ENCODE assay signal across 22 mouse cellular contexts in genomic region chr17:49226016-49226400, GRCm38 (mm10).
DNase-seq lines count a peak whose midpoint lies in the region; ATAC-seq and TF ChIP-seq lines count a peak whose summit lies in the region.
"Had no signal": no experiment of that assay in that cellular context is flagged by ENCODE, and none has a peak within 500 bp of the region (broad histone marks: within the 10 kb centered on the region; RNA-seq: fewer than 3 reads in every experiment).

No protein-coding gene starts in this region.

- H3K27me3 ChIP-seq in heart, embryonic 16.5 days (ENCODE audit: control insufficient read depth, insufficient read depth, low read length) = no peaks in the 10 kb centered on the region
- no peaks in the 10 kb centered on the region for H3K27me3 ChIP-seq in lung, embryonic 14.5 days (ENCODE audit: insufficient read depth, low read length)
- H3K27me3 ChIP-seq in stomach, embryonic 16.5 days (ENCODE audit: control insufficient read depth, insufficient read depth, low read length) = no peaks in the 10 kb centered on the region
- no peaks in the 10 kb centered on the region for H3K27me3 ChIP-seq in embryonic facial prominence, embryonic 10.5 days (replicated peaks; ENCODE audit: low read depth, poor library complexity, severe bottlenecking)
- H3K27me3 ChIP-seq: liver, embryonic 15.5 days had no signal

- ATAC-seq in heart, embryonic 16.5 days (replicated peaks; ENCODE audit: extremely low read depth, insufficient read depth, low FRiP score) = no peak; the same call in 1 of the 2 replicates
- ATAC-seq in lung, embryonic 14.5 days (ENCODE audit: insufficient read depth) = no peak
- ATAC-seq in stomach, embryonic 16.5 days (ENCODE audit: insufficient read depth, low FRiP score) = no peak
- ATAC-seq: activated CD4-positive, CD25-positive, alpha-beta regulatory T cell, adult 4 months; forebrain, embryonic 16.5 days had no signal

- H3K4me3 ChIP-seq in heart, embryonic 16.5 days (ENCODE audit: low read length) = no peak overlapping the region
- H3K4me3 ChIP-seq in lung, embryonic 14.5 days (ENCODE audit: low read depth, low read length) = no peak overlapping the region
- no peak overlapping the region for H3K4me3 ChIP-seq in stomach, embryonic 16.5 days (replicated peaks; ENCODE audit: low read length)
- H3K4me3 ChIP-seq in embryonic facial prominence, embryonic 10.5 days = no peak overlapping the region
- H3K4me3 ChIP-seq: forebrain, embryonic 10.5 days; hindbrain, embryonic 13.5 days; left cerebral cortex, adult 2 months; liver, embryonic 15.5 days had no signal

- H3K9me3 ChIP-seq in heart, embryonic 16.5 days (replicated peaks; ENCODE audit: control insufficient read depth, low read length) = no peaks in the 10 kb centered on the region; the same call in 1 of the 2 replicates
- no peaks in the 10 kb centered on the region for H3K9me3 ChIP-seq in lung, embryonic 14.5 days (ENCODE audit: low read depth, low read length)
- no peaks in the 10 kb centered on the region for H3K9me3 ChIP-seq in stomach, embryonic 16.5 days (replicated peaks; ENCODE audit: control insufficient read depth, low read length)
- no peaks in the 10 kb centered on the region for H3K9me3 ChIP-seq in embryonic facial prominence, embryonic 10.5 days
- H3K9me3 ChIP-seq: forebrain, embryonic 10.5 days; hindbrain, embryonic 13.5 days; liver, embryonic 15.5 days had no signal

- no peak overlapping the region for H3K4me2 ChIP-seq in heart, embryonic 16.5 days (ENCODE audit: low read depth, low read length)
- no peak overlapping the region for H3K4me2 ChIP-seq in lung, embryonic 14.5 days
- H3K4me2 ChIP-seq in stomach, embryonic 16.5 days (ENCODE audit: low read depth, low read length) = no peak overlapping the region
- H3K4me2 ChIP-seq: hindbrain, embryonic 13.5 days; liver, embryonic 15.5 days; midbrain, embryonic 11.5 days had no signal

- no peaks in the 10 kb centered on the region for H3K36me3 ChIP-seq in heart, embryonic 16.5 days (ENCODE audit: control insufficient read depth, insufficient read depth)
- H3K36me3 ChIP-seq in lung, embryonic 14.5 days (ENCODE audit: insufficient read depth) = no peaks in the 10 kb centered on the region
- no peaks in the 10 kb centered on the region for H3K36me3 ChIP-seq in stomach, embryonic 16.5 days (ENCODE audit: control insufficient read depth, insufficient read depth, low read length)
- H3K36me3 ChIP-seq in embryonic facial prominence, embryonic 10.5 days (replicated peaks) = no peaks in the 10 kb centered on the region
- H3K36me3 ChIP-seq: forebrain, embryonic 10.5 days; hindbrain, embryonic 13.5 days; liver, embryonic 15.5 days had no signal

- no peak overlapping the region for H3K9ac ChIP-seq in heart, embryonic 16.5 days (ENCODE audit: low read length)
- H3K9ac ChIP-seq in lung, embryonic 14.5 days = no peak overlapping the region
- H3K9ac ChIP-seq in stomach, embryonic 16.5 days (ENCODE audit: low read length) = no peak overlapping the region
- H3K9ac ChIP-seq: hindbrain, embryonic 13.5 days; liver, embryonic 15.5 days had no signal

- peaks cover 13% of the 10 kb centered on the region for H3K4me1 ChIP-seq in heart, embryonic 16.5 days (ENCODE audit: control insufficient read depth, insufficient read depth, low read length)
- peaks cover 3% of the 10 kb centered on the region; the same call in 1 of the 2 replicates for H3K4me1 ChIP-seq in lung, embryonic 14.5 days (ENCODE audit: insufficient read depth)
- peaks cover 12% of the 10 kb centered on the region for H3K4me1 ChIP-seq in stomach, embryonic 16.5 days (ENCODE audit: control insufficient read depth, insufficient read depth, low read length)
- H3K4me1 ChIP-seq in embryonic facial prominence, embryonic 10.5 days = peaks cover 1% of the 10 kb centered on the region
- H3K4me1 ChIP-seq: liver, embryonic 15.5 days had no signal

- intact Hi-C loops in heart, postnatal 25 days (cut with DNase I) = no loop called here

- WGBS in heart, embryonic 16.5 days = 45% methylated on average over 6 of the region's 6 CpGs
- WGBS in lung, embryonic 14.5 days = 69% methylated on average over 6 of the region's 6 CpGs
- 64% methylated on average over 6 of the region's 6 CpGs for WGBS in stomach, embryonic 16.5 days
- WGBS in embryonic facial prominence, embryonic 10.5 days = 89% methylated on average over 6 of the region's 6 CpGs

- peak overlapping the region; percentile 58 for H3K27ac ChIP-seq in heart, embryonic 16.5 days (ENCODE audit: low read length)
- H3K27ac ChIP-seq in lung, embryonic 14.5 days (ENCODE audit: low read depth) = peak overlapping the region; percentile 24; the same call in 1 of the 2 replicates
- peak overlapping the region; percentile 56 for H3K27ac ChIP-seq in stomach, embryonic 16.5 days (ENCODE audit: low read length)
- no peak overlapping the region for H3K27ac ChIP-seq in embryonic facial prominence, embryonic 10.5 days (replicated peaks)
- H3K27ac ChIP-seq: forebrain, embryonic 10.5 days; hindbrain, embryonic 13.5 days; left cerebral cortex, adult 2 months; liver, embryonic 15.5 days; macrophage had no signal

- DNase-seq in heart, adult 11 months = peak; percentile 90
- DNase-seq in heart, postnatal 25 days (ENCODE audit: low spot score) = no peak
- DNase-seq in heart, adult 8-10 months (ENCODE audit: low spot score) = no peak
- DNase-seq in lung, embryonic 14.5 days = no peak
- no peak for DNase-seq in lung, postnatal 14 days
- DNase-seq in embryonic facial prominence, embryonic 10.5 days (ENCODE audit: low spot score) = no peak
- DNase-seq: adrenal gland, adult 8-10 months; cerebellum, adult 11-12 months; cerebellum, postnatal 10 days; gastrocnemius, postnatal 10 days; kidney, adult 9 months; thymus, adult 2 months had no signal

- TF ChIP-seq CTCF in lung, embryonic 14.5 days (IDR thresholded peaks at IDR 0.05; ENCODE audit: low read depth) = no peak
